Mouse (Mus musculus) intestine, embryonic 14.5 days (tissue): ENCODE results near the gene Irf5. TPM values are rescaled to one million over a fixed set of nuclear protein-coding genes. Genes with fewer than 3 reads are reported as not detected.

Experiments
- ATAC-seq: fragments of 200-750 bp; cut with Nextera tagmentation; replicated peaks from 2 replicates; pipeline ENCODE4 v1.8.0; 2017; ENCODE audit warnings: low read depth, moderate number of reproducible peaks, moderate TSS enrichment, moderate library complexity; ENCODE audit not compliant: low FRiP score, low TSS enrichment
- DNase-seq: peaks from one replicate; pipeline ENCODE4 v3.0.0-alpha.2; 2018; ENCODE audit warnings: low spot score
- H3K27ac ChIP-seq: fragments of 300-500 bp; sonication (generic); 2 replicates; pipeline ENCODE4 v1.5.1; 2014; ENCODE audit warnings: low read depth, mild to moderate bottlenecking, control low read depth
- H3K27me3 ChIP-seq: fragments of 300-500 bp; sonication (generic); replicated peaks from 2 replicates; pipeline ENCODE4 v1.6.1; 2014; ENCODE audit warnings: low read length, control low read depth; ENCODE audit not compliant: control insufficient read depth, insufficient read depth
- H3K36me3 ChIP-seq: fragments of 300-500 bp; sonication (generic); 2 replicates; pipeline ENCODE4 v1.6.1; 2014; ENCODE audit warnings: low read length, control low read depth; ENCODE audit not compliant: control insufficient read depth, insufficient read depth
- H3K4me1 ChIP-seq: fragments of 300-500 bp; sonication (generic); replicated peaks from 2 replicates; pipeline ENCODE4 v1.6.1; 2014; ENCODE audit warnings: low read length, control low read depth, mixed read lengths; ENCODE audit not compliant: control insufficient read depth, insufficient read depth
- H3K4me2 ChIP-seq: fragments of 300-500 bp; sonication (generic); 2 replicates; pipeline ENCODE4 v1.6.1; 2014; ENCODE audit warnings: low read length
- H3K4me3 ChIP-seq: fragments of 300-500 bp; sonication (generic); 2 replicates; pipeline ENCODE4 v1.5.1; 2014; ENCODE audit warnings: low read depth, low read length, control low read depth, mixed read lengths
- H3K9ac ChIP-seq: fragments of 300-500 bp; sonication (generic); 2 replicates; pipeline ENCODE4 v1.6.1; 2014; ENCODE audit warnings: mild to moderate bottlenecking, low read length
- H3K9me3 ChIP-seq: fragments of 300-500 bp; sonication (generic); 2 replicates; pipeline ENCODE4 v1.6.1; 2016; ENCODE audit warnings: low read length, control low read depth; ENCODE audit not compliant: control insufficient read depth
- WGBS: fragments of 180-500 bp; shearing (Covaris S2); extraction: QIAGEN DNeasy Blood & Tissue Kit; methylation state at CpG from one replicate; pipeline ENCODE4 v1.1.7; 2014; 5-methylcytosine and 5-hydroxymethylcytosine counted together
- polyA plus RNA-seq: library from polyadenylated mRNA; unstranded; fragments of >200 nt; fragmentation: Nextera tagmentation; extraction: Ambion mirVana; gene quantifications from 2 replicates; pipeline ENCODE4 v1.2.1, GENCODE M21; 2014

The Irf5 gene
- polyA plus RNA-seq, 1 experiment from 2014 or later: 6.9 TPM

GRCm38 (mm10) chr6:29500810-29501209, 25.6 kb upstream of the Irf5 start:
- ATAC-seq (no peak), DNase-seq (no peak)
- Histone ChIP-seq H3K27ac (no peak overlapping the region), H3K4me2 (no peak overlapping the region), H3K36me3 (peaks cover 43% of the 10 kb centered on the region), H3K4me1 (peaks cover 1% of the 10 kb centered on the region; the same call in 1 of the 2 replicates), H3K4me3 (no peak overlapping the region), H3K9me3 (no peaks in the 10 kb centered on the region), H3K9ac (no peak overlapping the region), H3K27me3 (no peaks in the 10 kb centered on the region)
- 94% methylated on average over 6 of the region's 6 CpGs for WGBS

GRCm38 (mm10) chr6:29501599-29501998, 24.8 kb upstream of the Irf5 start:
- 96% methylated on average over 1 of the region's 1 CpGs for WGBS
- no peak for ATAC-seq
- H3K4me2 ChIP-seq: no peak overlapping the region
- H3K27ac ChIP-seq: no peak overlapping the region
- peaks cover 43% of the 10 kb centered on the region for H3K36me3 ChIP-seq
- H3K4me1 ChIP-seq: peaks cover 3% of the 10 kb centered on the region; the same call in 1 of the 2 replicates
- no peak overlapping the region for H3K9ac ChIP-seq
- H3K27me3 ChIP-seq: no peaks in the 10 kb centered on the region
- DNase-seq: no peak
- H3K9me3 ChIP-seq: no peaks in the 10 kb centered on the region
- no peak overlapping the region for H3K4me3 ChIP-seq

DNA sequence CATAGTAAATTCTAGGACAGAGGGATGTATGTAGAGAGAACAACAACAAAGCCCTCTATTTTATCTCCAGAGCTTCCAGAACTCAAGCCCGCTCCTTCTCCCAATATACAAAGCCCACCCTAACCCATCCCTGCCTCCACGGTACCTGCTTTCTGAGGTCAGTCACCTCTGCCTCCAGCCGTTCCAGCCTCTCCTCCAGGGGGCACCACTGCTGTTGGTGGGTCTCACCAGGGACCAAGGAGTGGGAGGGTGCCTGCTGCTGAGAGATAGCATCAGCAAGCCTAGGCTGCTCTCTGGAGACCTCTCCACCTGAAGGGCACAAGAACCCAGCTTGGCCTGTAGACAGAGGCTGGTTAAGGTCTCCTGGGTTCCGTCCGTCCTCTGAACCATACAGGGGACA, 20.9 kb upstream of the Irf5 start:
- H3K27ac ChIP-seq: no peak overlapping the region
- ATAC-seq (no peak), DNase-seq (no peak)
- H3K27me3 ChIP-seq: no peaks in the 10 kb centered on the region
- no peak overlapping the region for H3K4me3 ChIP-seq
- no peak overlapping the region for H3K9ac ChIP-seq
- H3K4me2 ChIP-seq: no peak overlapping the region
- no peaks in the 10 kb centered on the region for H3K9me3 ChIP-seq
- peaks cover 20% of the 10 kb centered on the region for H3K36me3 ChIP-seq
- H3K4me1 ChIP-seq: peaks cover 17% of the 10 kb centered on the region
- WGBS: 89% methylated on average over 5 of the region's 5 CpGs

DNA sequence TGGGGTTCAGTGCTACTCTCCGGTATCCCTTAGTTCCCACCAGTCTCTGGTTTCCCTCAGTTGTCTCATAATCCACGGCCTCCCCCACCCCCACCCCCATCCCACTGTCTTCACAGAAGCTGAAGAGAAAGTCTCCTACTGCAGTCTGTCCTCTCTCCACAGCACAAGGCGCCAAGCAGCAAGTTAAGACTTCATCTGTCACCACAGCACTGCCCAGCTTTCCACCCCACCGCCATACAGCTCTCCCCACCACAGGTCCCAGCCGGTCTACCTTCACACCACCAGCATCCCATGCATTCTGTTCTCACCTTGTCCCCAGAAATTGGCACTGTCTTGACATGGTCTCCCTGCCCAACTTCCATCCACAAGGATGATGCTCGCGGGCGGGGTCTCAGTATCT, 19.6 kb upstream of the Irf5 start:
- 21% methylated on average over 8 of the region's 8 CpGs for WGBS
- Histone ChIP-seq H3K4me1 (peaks cover 17% of the 10 kb centered on the region), H3K9ac (peak overlapping the region; percentile 58), H3K27me3 (no peaks in the 10 kb centered on the region), H3K27ac (no peak overlapping the region), H3K4me2 (peak overlapping the region; percentile 68), H3K4me3 (peak overlapping the region; percentile 57), H3K36me3 (peaks cover 17% of the 10 kb centered on the region), H3K9me3 (no peaks in the 10 kb centered on the region)
- ATAC-seq: no peak
- DNase-seq: no peak

- ATAC-seq: peak; percentile 70
- 1% methylated on average over 47 of the region's 47 CpGs for WGBS
- H3K9ac ChIP-seq: peak within 1 kb of the TSS; percentile 58
- H3K27ac ChIP-seq: peak within 1 kb of the TSS; percentile 60
- H3K27me3 ChIP-seq: no peaks in the 10 kb centered on the region
- DNase-seq: peak; percentile 80
- peaks cover 13% of the 10 kb centered on the region for H3K36me3 ChIP-seq
- H3K4me2 ChIP-seq: peak within 1 kb of the TSS; percentile 68
- peak within 1 kb of the TSS; percentile 57 for H3K4me3 ChIP-seq
- H3K9me3 ChIP-seq: no peaks in the 10 kb centered on the region
- peaks cover 18% of the 10 kb centered on the region for H3K4me1 ChIP-seq
Observed at GRCm38 (mm10) chr6:29507447-29508309, 18.7 kb upstream of the Irf5 start, which contains the start of gene Kcp. Kcp (minus strand) TSS chr6:29507952.

- no peak overlapping the region for H3K4me2 ChIP-seq
- no peaks in the 10 kb centered on the region for H3K27me3 ChIP-seq
- H3K9me3 ChIP-seq: no peaks in the 10 kb centered on the region
- no peak for DNase-seq
- H3K27ac ChIP-seq: peak overlapping the region; percentile 60
- peaks cover 5% of the 10 kb centered on the region for H3K36me3 ChIP-seq
- ATAC-seq: 0 out of 2 replicates have a peak, but pooled peaks have one; percentile 9
- peaks cover 27% of the 10 kb centered on the region for H3K4me1 ChIP-seq
- H3K4me3 ChIP-seq: no peak overlapping the region
- 31% methylated on average over 2 of the region's 2 CpGs for WGBS
- no peak overlapping the region for H3K9ac ChIP-seq
Observed at GRCm38 (mm10) chr6:29509086-29509485, 17.3 kb upstream of the Irf5 start.

- H3K9ac ChIP-seq: 0 out of 2 replicates have a peak overlapping the region, but pooled peaks have one; percentile 20
- H3K4me2 ChIP-seq: peak overlapping the region; percentile 45
- no peaks in the 10 kb centered on the region for H3K36me3 ChIP-seq
- WGBS: under 1% methylated on average over 11 of the region's 11 CpGs
- H3K4me1 ChIP-seq: peaks cover 27% of the 10 kb centered on the region
- H3K27me3 ChIP-seq: no peaks in the 10 kb centered on the region
- ATAC-seq (peak; percentile 80), DNase-seq (peak; percentile 78)
- H3K27ac ChIP-seq: peak overlapping the region; percentile 84
- no peaks in the 10 kb centered on the region for H3K9me3 ChIP-seq
- H3K4me3 ChIP-seq: no peak overlapping the region
Observed at GRCm38 (mm10) chr6:29513284-29513683, 13.1 kb upstream of the Irf5 start.

DNA sequence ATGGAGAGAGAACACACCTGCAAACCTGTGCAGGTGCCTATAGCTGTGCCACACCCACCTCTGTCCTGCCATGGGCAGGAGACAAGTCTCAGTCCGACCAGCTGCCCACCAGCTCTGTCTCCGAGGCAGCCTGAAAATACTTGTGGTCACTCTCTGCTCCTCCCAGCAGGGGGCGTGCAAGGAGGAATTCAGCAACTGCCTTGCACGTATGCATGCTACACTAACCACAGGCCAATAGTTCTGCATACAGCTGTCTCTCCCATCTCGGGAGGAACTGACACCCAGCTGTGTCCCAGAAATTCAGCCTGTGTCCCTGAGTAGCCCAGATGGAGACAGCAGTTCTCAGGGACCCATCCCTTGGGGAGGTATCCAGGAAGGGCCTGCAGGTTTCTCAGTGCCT, 9.3 kb upstream of the Irf5 start:
- no peak overlapping the region for H3K4me3 ChIP-seq
- no peaks in the 10 kb centered on the region for H3K27me3 ChIP-seq
- H3K4me2 ChIP-seq: no peak overlapping the region
- no peaks in the 10 kb centered on the region for H3K36me3 ChIP-seq
- H3K9me3 ChIP-seq: 0 out of 2 replicates have a peak, but pooled peaks cover 3% of the 10 kb centered on the region
- H3K4me1 ChIP-seq: peaks cover 16% of the 10 kb centered on the region
- H3K9ac ChIP-seq: no peak overlapping the region
- no peak overlapping the region for H3K27ac ChIP-seq
- 4% methylated on average over 5 of the region's 5 CpGs for WGBS
- peak; percentile 82 for DNase-seq
- no peak; the same call in 1 of the 2 replicates for ATAC-seq
